ENCODE assay signal across 14 mouse cellular contexts in the genomic region with DNA sequence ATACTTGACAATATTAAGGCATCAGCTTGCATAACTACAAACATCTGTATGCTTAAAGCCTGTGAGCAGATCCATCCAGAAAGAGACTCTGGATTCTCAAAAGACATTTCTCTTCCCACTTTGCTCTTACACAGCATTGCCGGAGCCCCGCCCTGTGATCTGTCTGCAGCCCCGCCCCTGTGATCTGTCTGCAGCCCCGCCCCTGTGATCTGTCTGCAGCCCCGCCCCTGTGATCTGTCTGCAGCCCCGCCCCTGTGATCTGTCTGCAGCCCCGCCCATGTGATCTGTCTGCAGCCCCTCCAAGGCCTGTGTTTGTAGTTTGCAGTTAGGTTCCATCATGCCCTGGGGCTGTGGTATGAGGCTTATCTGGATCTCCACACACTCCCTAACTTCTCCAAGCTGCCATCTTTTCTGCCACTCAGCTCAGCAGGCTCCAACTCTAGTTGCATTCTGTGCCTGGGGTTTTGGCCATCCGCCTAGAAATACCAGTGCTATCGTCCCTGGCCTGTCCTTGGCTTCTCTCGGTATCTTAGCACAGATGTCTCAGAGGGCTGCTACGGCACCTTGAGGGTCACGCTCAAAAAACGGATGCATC.
A peak's percentile ranks its signal among the peaks of the same experiment; 100 is the strongest.
DNase-seq lines count a peak whose midpoint lies in the region; ATAC-seq and TF ChIP-seq lines count a peak whose summit lies in the region.
"Had no signal": no experiment of that assay in that cellular context is flagged by ENCODE, and none has a peak within 500 bp of the region (broad histone marks: within the 10 kb centered on the region; RNA-seq: fewer than 3 reads in every experiment).

No protein-coding gene starts in this region.

- WGBS in lung, embryonic 14.5 days: 48% methylated on average over 12 of the region's 13 CpGs
- WGBS in heart, postnatal 0 days: 36% methylated on average over 11 of the region's 13 CpGs
- WGBS in limb, embryonic 10.5 days: 64% methylated on average over 13 of the region's 13 CpGs

- H3K4me1 ChIP-seq in lung, embryonic 14.5 days (ENCODE audit: insufficient read depth): no peaks in the 10 kb centered on the region
- H3K4me1 ChIP-seq in heart, postnatal 0 days (ENCODE audit: control insufficient read depth, insufficient read depth): no peaks in the 10 kb centered on the region
- H3K4me1 ChIP-seq in limb, embryonic 10.5 days: peaks cover 7% of the 10 kb centered on the region; the same call in 1 of the 2 replicates
- H3K4me1 ChIP-seq: embryonic facial prominence, embryonic 12.5 days; midbrain, embryonic 12.5 days had no signal

- no peak overlapping the region for H3K27ac ChIP-seq in lung, embryonic 14.5 days (ENCODE audit: low read depth)
- no peak overlapping the region for H3K27ac ChIP-seq in heart, postnatal 0 days (ENCODE audit: low read depth)
- H3K27ac ChIP-seq in limb, embryonic 10.5 days: no peak overlapping the region
- H3K27ac ChIP-seq: embryonic facial prominence, embryonic 12.5 days; heart, adult 2 months; layer of hippocampus, adult 2 months; midbrain, embryonic 12.5 days had no signal

- no peak overlapping the region for H3K4me3 ChIP-seq in lung, embryonic 14.5 days (ENCODE audit: low read depth, low read length)
- no peak overlapping the region for H3K4me3 ChIP-seq in heart, postnatal 0 days (ENCODE audit: low read depth, low read length)
- H3K4me3 ChIP-seq in limb, embryonic 10.5 days: no peak overlapping the region
- H3K4me3 ChIP-seq: embryonic facial prominence, embryonic 12.5 days; heart, adult 2 months; layer of hippocampus, adult 2 months; midbrain, embryonic 12.5 days had no signal

- H3K4me2 ChIP-seq in lung, embryonic 14.5 days: no peak overlapping the region
- H3K4me2 ChIP-seq in heart, postnatal 0 days (ENCODE audit: low read depth, low read length): no peak overlapping the region
- H3K4me2 ChIP-seq: embryonic facial prominence, embryonic 12.5 days; midbrain, embryonic 12.5 days had no signal

- H3K9ac ChIP-seq in lung, embryonic 14.5 days: no peak overlapping the region
- H3K9ac ChIP-seq in heart, postnatal 0 days (replicated peaks; ENCODE audit: low read depth, low read length): no peak overlapping the region
- H3K9ac ChIP-seq: embryonic facial prominence, embryonic 12.5 days; midbrain, embryonic 12.5 days had no signal

- no peaks in the 10 kb centered on the region for H3K9me3 ChIP-seq in lung, embryonic 14.5 days (ENCODE audit: low read depth, low read length)
- no peaks in the 10 kb centered on the region for H3K9me3 ChIP-seq in heart, postnatal 0 days (replicated peaks; ENCODE audit: control insufficient read depth, low read length)
- no peaks in the 10 kb centered on the region for H3K9me3 ChIP-seq in limb, embryonic 10.5 days (replicated peaks)
- H3K9me3 ChIP-seq: embryonic facial prominence, embryonic 12.5 days; midbrain, embryonic 12.5 days had no signal

- no peaks in the 10 kb centered on the region for H3K36me3 ChIP-seq in lung, embryonic 14.5 days (ENCODE audit: insufficient read depth)
- H3K36me3 ChIP-seq in heart, postnatal 0 days (replicated peaks; ENCODE audit: control insufficient read depth, insufficient read depth, low read length): no peaks in the 10 kb centered on the region
- H3K36me3 ChIP-seq in limb, embryonic 10.5 days: no peaks in the 10 kb centered on the region
- H3K36me3 ChIP-seq: embryonic facial prominence, embryonic 12.5 days; midbrain, embryonic 12.5 days had no signal

- ATAC-seq in lung, embryonic 14.5 days (ENCODE audit: insufficient read depth): peak; percentile 86
- ATAC-seq in heart, postnatal 0 days (ENCODE audit: insufficient read depth, low read depth): peak; percentile 86

- peak; percentile 29 to 32 for DNase-seq in cerebellum, postnatal 14 days
- no peak for DNase-seq in cerebellum, adult 11 months
- DNase-seq in lung, embryonic 14.5 days: peak; percentile 46
- DNase-seq in lung, postnatal 36 days: no peak
- peak; percentile 12 to 26 for DNase-seq in adrenal gland, adult 18-20 months (ENCODE audit: low spot score in 2 of 2)
- DNase-seq in heart, postnatal 0 days (ENCODE audit: low spot score): peak; percentile 38
- DNase-seq in kidney, postnatal 36 days: no peak
- no peak for DNase-seq in limb, embryonic 10.5 days (ENCODE audit: low spot score)
- DNase-seq: cerebellum, adult 9-11 months; lung, postnatal 14 days had no signal

- no peak for TF ChIP-seq CTCF in lung, embryonic 14.5 days (IDR thresholded peaks at IDR 0.05; ENCODE audit: low read depth)
- TF ChIP-seq CTCF in heart, postnatal 0 days (IDR thresholded peaks at IDR 0.05; ENCODE audit: low read depth): no peak

- TF ChIP-seq EP300 in heart, postnatal 0 days (IDR thresholded peaks at IDR 0.05; ENCODE audit: low read depth): 0 out of 2 replicates have a peak, but pooled peaks have one; percentile 49

- no peaks in the 10 kb centered on the region for H3K27me3 ChIP-seq in lung, embryonic 14.5 days (ENCODE audit: insufficient read depth, low read length)
- no peaks in the 10 kb centered on the region for H3K27me3 ChIP-seq in heart, postnatal 0 days (ENCODE audit: control insufficient read depth, insufficient read depth, low read length)
- H3K27me3 ChIP-seq in limb, embryonic 10.5 days (ENCODE audit: low read depth, poor library complexity, severe bottlenecking): no peaks in the 10 kb centered on the region
- H3K27me3 ChIP-seq: embryonic facial prominence, embryonic 12.5 days; midbrain, embryonic 12.5 days had no signal

Comparison
In these comparisons a context has a peak if more than half of its experiments do, and no peak if none do; other contexts are left out.
1. DNase-seq: peak in cerebellum, postnatal 14 days (2 of 2), lung, embryonic 14.5 days (single experiment), adrenal gland, adult 18-20 months (2 of 2) and heart, postnatal 0 days (single experiment); none in cerebellum, adult 11 months (single experiment), lung, postnatal 36 days (single experiment), kidney, postnatal 36 days (0 of 2) and limb, embryonic 10.5 days (single experiment).